Mouse (Mus musculus): ENCODE data around the gene Vmn1r148. TPM values are rescaled to one million over a fixed set of nuclear protein-coding genes. Genes with fewer than 3 reads are reported as not detected.
"Not testable (repeated sequence)": the region's sequence is repeated elsewhere in the genome, so short reads cannot be mapped to it uniquely, and the experiment has no call there.

The Vmn1r148 gene
- not detected for total RNA-seq (2021)
- long read RNA-seq, experiment 1: 0 reads
- long read RNA-seq, experiment 2: 0 reads

GRCm38 (mm10) chr7:22413283-22413682 is at the start of gene Vmn1r148:
Vmn1r148 (plus strand) TSS chr7:22413583.
- H3K27ac ChIP-seq; H3K4me3 ChIP-seq; intact Hi-C loops (cut with DNase I); DNase-seq (ENCODE audit: extremely low spot score in 1 of 2, low spot score in 2 of 2): not testable (repeated sequence)

GRCm38 (mm10) chr7:22370939-22371338 is 42.4 kb upstream of the Vmn1r148 start, which contains the start of gene Gm8660:
Gm8660 (minus strand) TSS chr7:22371039.
- H3K4me3 ChIP-seq; intact Hi-C loops (cut with DNase I); H3K27ac ChIP-seq; DNase-seq (ENCODE audit: extremely low spot score in 1 of 2, low spot score in 2 of 2): not testable (repeated sequence)

GRCm38 (mm10) chr7:22438129-22438528 is 24.7 kb downstream of the Vmn1r148 start, which contains the start of gene Vmn1r149:
Vmn1r149 (minus strand) TSS chr7:22438229.
- H3K4me3 ChIP-seq; intact Hi-C loops (cut with DNase I); DNase-seq (ENCODE audit: extremely low spot score in 1 of 2, low spot score in 2 of 2): not testable (repeated sequence)

GRCm38 (mm10) chr7:22463975-22464374 is 50.6 kb downstream of the Vmn1r148 start, which contains the start of gene Gm10665:
Gm10665 (minus strand) TSS chr7:22464075.
- DNase-seq (ENCODE audit: extremely low spot score in 1 of 2, low spot score in 2 of 2); H3K4me3 ChIP-seq; H3K27ac ChIP-seq; intact Hi-C loops (cut with DNase I): not testable (repeated sequence)

More at GRCm38 (mm10) chr7:22438129-22438528, 24.7 kb downstream of the Vmn1r148 start, which contains the start of gene Vmn1r149:
- H3K27ac ChIP-seq: not testable (repeated sequence)

Other genes with a start within 250 kb of the Vmn1r148 start
- not detected for gene Vmn1r142, start 249.5 kb upstream of the Vmn1r148 start, total RNA-seq (2021)
- not detected for gene Vmn1r143, start 224.2 kb upstream of the Vmn1r148 start, total RNA-seq (2021)
- gene Gm8653, start 212.3 kb upstream of the Vmn1r148 start, total RNA-seq (2021): not detected
- gene Gm8453, start 184.1 kb upstream of the Vmn1r148 start, total RNA-seq (2021): not detected
- not detected for gene Gm4187, start 83.9 kb upstream of the Vmn1r148 start, total RNA-seq (2021)
- gene Gm8660, start 42.5 kb upstream of the Vmn1r148 start, total RNA-seq (2021): not detected
- not detected for gene Vmn1r149, start 24.6 kb downstream of the Vmn1r148 start, total RNA-seq (2021)
- not detected for gene Gm10665, start 50.5 kb downstream of the Vmn1r148 start, total RNA-seq (2021)
- not detected for gene Vmn1r151, start 86.1 kb downstream of the Vmn1r148 start, total RNA-seq (2021)
- not detected for gene Vmn1r152, start 109.4 kb downstream of the Vmn1r148 start, total RNA-seq (2021)
- gene Gm8677, start 121.3 kb downstream of the Vmn1r148 start, total RNA-seq (2021): not detected
- gene Gm4201, start 151.8 kb downstream of the Vmn1r148 start, total RNA-seq (2021): not detected
- gene Gm4565, start 174.5 kb downstream of the Vmn1r148 start, total RNA-seq (2021): not detected
- gene Vmn1r155, start 244.4 kb downstream of the Vmn1r148 start, total RNA-seq (2021): not detected